Mouse (Mus musculus) CH12.LX (cell line): Measurements from ENCODE around the gene A530084C06Rik. TPM values are rescaled to one million over a fixed set of nuclear protein-coding genes. Genes with fewer than 3 reads are reported as not detected.

Experiments used
- DNase-seq: peaks from one replicate; pipeline ENCODE4 v3.0.0-alpha.2; 2013; ENCODE audit errors: extremely low read depth
- H3K27ac ChIP-seq: 2 replicates; pipeline ENCODE4 v1.5.1; 2012; ENCODE audit warnings: low read depth, mild to moderate bottlenecking, control low read depth, moderate library complexity; ENCODE audit not compliant: insufficient read depth
- H3K27me3 ChIP-seq: replicated peaks from 2 replicates; pipeline ENCODE3; 2012; ENCODE audit warnings: inconsistent platforms
- H3K36me3 ChIP-seq, 2 experiments: replicated peaks in 1 of 2; 2 replicates each; pipeline versions ENCODE3 to v1.6.1; 2012; ENCODE audit warnings: inconsistent platforms in 1 of 2, low read length in 1 of 2, mild to moderate bottlenecking in 1 of 2, mixed read lengths in 1 of 2, moderate library complexity in 1 of 2; ENCODE audit not compliant: control insufficient read depth in 1 of 2, insufficient read depth in 1 of 2
- H3K4me1 ChIP-seq, 2 experiments: 2 replicates each; pipeline ENCODE4 v1.6.1; 2012; ENCODE audit warnings: inconsistent platforms in 1 of 2, moderate library complexity in 1 of 2; ENCODE audit not compliant: insufficient read depth in 2 of 2, control insufficient read depth in 1 of 2
- H3K4me2 ChIP-seq: 2 replicates; pipeline ENCODE4 v1.6.1; 2012; ENCODE audit warnings: low read depth, mild to moderate bottlenecking, control low read depth; ENCODE audit not compliant: poor library complexity, insufficient read depth, severe bottlenecking
- H3K4me3 ChIP-seq, 3 experiments: fragments of 150-350 bp in 1 of 3; sonication (generic) in 1 of 3; replicated peaks in 1 of 3; 2 replicates each; pipeline versions ENCODE3 to v1.5.1; 2011 to 2012; ENCODE audit warnings: low read depth in 2 of 3, low read length in 2 of 3, mild to moderate bottlenecking in 2 of 3, moderate library complexity in 2 of 3, control low read depth in 1 of 3, improper control_type of control experiment in 1 of 3, inconsistent platforms in 1 of 3, mixed read lengths in 1 of 3; ENCODE audit not compliant: poor library complexity in 1 of 3
- H3K79me2 ChIP-seq: replicated peaks from 2 replicates; pipeline ENCODE4 v1.6.1; 2012; ENCODE audit warnings: mild to moderate bottlenecking, moderate library complexity; ENCODE audit not compliant: control insufficient read depth, poor library complexity, insufficient read depth, severe bottlenecking; ENCODE audit errors: extremely low read depth
- H3K9ac ChIP-seq: 2 replicates; pipeline ENCODE4 v1.6.1; 2012; ENCODE audit warnings: low read depth, mild to moderate bottlenecking, control low read depth, moderate library complexity; ENCODE audit not compliant: insufficient read depth
- H3K9me3 ChIP-seq: replicated peaks from 2 replicates; pipeline ENCODE3; 2012; ENCODE audit warnings: low read length, inconsistent platforms, mixed read lengths
- CHD1 ChIP-seq: IDR thresholded peaks from 2 replicates; pipeline ENCODE4 v1.6.1; 2012; ENCODE audit warnings: low read depth, low read length, improper control_type of control experiment, inconsistent platforms
- CHD2 ChIP-seq: IDR thresholded peaks from 2 replicates; pipeline ENCODE4 v1.6.1; 2011; ENCODE audit warnings: low read length, improper control_type of control experiment
- CTCF ChIP-seq, 2 experiments: IDR thresholded peaks in 1 of 2; conservative IDR thresholded peaks in 1 of 2; 2 replicates each; pipeline ENCODE4 v1.5.1; 2011 to 2012; ENCODE audit warnings: low read depth in 2 of 2, low read length in 2 of 2, improper control_type of control experiment in 1 of 2, inconsistent platforms in 1 of 2, mild to moderate bottlenecking in 1 of 2, moderate library complexity in 1 of 2
- EP300 ChIP-seq: IDR thresholded peaks from 2 replicates; pipeline ENCODE4 v1.6.1; 2011; ENCODE audit warnings: low read length, improper control_type of control experiment
- ETS1 ChIP-seq: conservative IDR thresholded peaks from 2 replicates; pipeline ENCODE4 v1.6.1; 2012; ENCODE audit warnings: low read depth, mild to moderate bottlenecking, inconsistent platforms, low read length, improper control_type of control experiment, moderate library complexity
- JUN ChIP-seq: IDR thresholded peaks from 2 replicates; pipeline ENCODE4 v1.6.1; 2011; ENCODE audit warnings: low read depth, mild to moderate bottlenecking, low read length, improper control_type of control experiment, moderate library complexity; ENCODE audit not compliant: insufficient read depth
- MAX ChIP-seq: IDR thresholded peaks from 2 replicates; pipeline ENCODE4 v1.6.1; 2011; ENCODE audit warnings: low read length, improper control_type of control experiment
- MAZ ChIP-seq: IDR thresholded peaks from 2 replicates; pipeline ENCODE4 v1.6.1; 2012; ENCODE audit warnings: low read depth, mild to moderate bottlenecking, inconsistent platforms, low read length, improper control_type of control experiment, moderate library complexity
- MXI1 ChIP-seq: IDR thresholded peaks from 2 replicates; pipeline ENCODE4 v1.6.1; 2011; ENCODE audit warnings: mild to moderate bottlenecking, low read depth, low read length, improper control_type of control experiment
- NELFE ChIP-seq: IDR thresholded peaks from 2 replicates; pipeline ENCODE4 v1.6.1; 2011; ENCODE audit warnings: low read depth, low read length, improper control_type of control experiment
- NRF1 ChIP-seq: IDR thresholded peaks from 2 replicates; pipeline ENCODE4 v1.6.1; 2014; ENCODE audit warnings: low read depth, mild to moderate bottlenecking, inconsistent platforms, low read length, improper control_type of control experiment, moderate library complexity
- RCOR1 ChIP-seq: conservative IDR thresholded peaks from 2 replicates; pipeline ENCODE4 v1.6.1; 2012; ENCODE audit warnings: low read depth, mild to moderate bottlenecking, inconsistent platforms, low read length, improper control_type of control experiment
- SIN3A ChIP-seq: IDR thresholded peaks from 2 replicates; pipeline ENCODE4 v1.6.1; 2012; ENCODE audit warnings: low read length, improper control_type of control experiment, inconsistent platforms
- SMC3 ChIP-seq: IDR thresholded peaks from 2 replicates; pipeline ENCODE4 v1.6.1; 2011; ENCODE audit warnings: low read depth, low read length, improper control_type of control experiment
- TBP ChIP-seq: conservative IDR thresholded peaks from 2 replicates; pipeline ENCODE4 v1.6.1; 2011; ENCODE audit warnings: low read depth, low read length, improper control_type of control experiment
- UBTF ChIP-seq: IDR thresholded peaks from 2 replicates; pipeline ENCODE4 v1.6.1; 2012; ENCODE audit warnings: low read depth, mild to moderate bottlenecking, inconsistent platforms, low read length, improper control_type of control experiment, moderate library complexity
- USF1 ChIP-seq: IDR thresholded peaks from 2 replicates; pipeline ENCODE4 v1.6.1; 2014; ENCODE audit warnings: low read depth, mild to moderate bottlenecking, inconsistent platforms, low read length, improper control_type of control experiment
- ZC3H11A ChIP-seq: IDR thresholded peaks from 2 replicates; pipeline ENCODE4 v1.6.1; 2012; ENCODE audit warnings: low read depth, mild to moderate bottlenecking, inconsistent platforms, low read length, improper control_type of control experiment
- ZKSCAN1 ChIP-seq: IDR thresholded peaks from 2 replicates; pipeline ENCODE4 v1.6.1; 2012; ENCODE audit warnings: low read depth, inconsistent platforms, low read length, improper control_type of control experiment, borderline replicate concordance
- ZMIZ1 ChIP-seq: IDR thresholded peaks from 2 replicates; pipeline ENCODE4 v1.6.1; 2012; ENCODE audit warnings: low read depth, mild to moderate bottlenecking, inconsistent platforms, low read length, improper control_type of control experiment
- ZNF384 ChIP-seq: IDR thresholded peaks from 2 replicates; pipeline ENCODE4 v1.6.1; 2012; ENCODE audit warnings: low read depth, low read length, improper control_type of control experiment, inconsistent platforms
- dilution Hi-C: fragments of 300-500 bp; cut with MboI; formaldehyde crosslinking; loops from 2 replicates; pipeline ENCODE4 v1.14.3; 2020; ENCODE audit warnings: low sequenced_read_pairs; ENCODE audit not compliant: extremely low pct_unique_long_range_greater_than_20kb, extremely low pct_ligation_motif_present
- in situ Hi-C: fragments of 300-500 bp; cut with MboI; formaldehyde crosslinking; loops from 3 replicates; pipeline ENCODE4 v1.14.3; 2019; ENCODE audit warnings: low sequenced_read_pairs, low pct_ligation_motif_present, low pct_unique_long_range_greater_than_20kb, mixed read lengths
- polyA plus RNA-seq: library from polyadenylated mRNA; unstranded; fragments of >175 nt; gene quantifications from 2 replicates; pipeline ENCODE4 v1.2.1, GENCODE M21; 2012; ENCODE audit warnings: low read depth; ENCODE audit not compliant: insufficient read length
- total RNA-seq, 2 experiments: library from RNA; depleted of rRNA; stranded (reverse); fragments of 300-350 nt in 1 of 2; fragments of >200 nt in 1 of 2; gene quantifications; 2 replicates each; pipeline ENCODE4 v1.2.3; 2012 to 2014

A530084C06Rik gene
- total and polyA plus RNA-seq, 3 experiments: not detected

GRCm38 (mm10) chr13:31555834-31556233 lies 3.3 kb downstream of the A530084C06Rik start, which contains the start of gene Foxq1:
TSS of gene Foxq1 (plus strand) at chr13:31556134.
- in situ Hi-C loops: no loop called here
- H3K36me3 ChIP-seq: no peaks in the 10 kb centered on the region
- no peak for DNase-seq
- no peak within 1 kb of the TSS for H3K27ac ChIP-seq
- no peak within 1 kb of the TSS for H3K4me2 ChIP-seq
- TF ChIP-seq CHD2: no peak
- no peak for TF ChIP-seq ZNF384
- no peak for TF ChIP-seq SIN3A
- dilution Hi-C loops: no loop called here
- no peaks in the 10 kb centered on the region for H3K79me2 ChIP-seq
- H3K9ac ChIP-seq: no peak within 1 kb of the TSS
- peaks cover 21% of the 10 kb centered on the region for H3K9me3 ChIP-seq
- H3K4me1 ChIP-seq: no peaks in the 10 kb centered on the region; a peak in 1 of 4 replicates
- no peak within 1 kb of the TSS for H3K4me3 ChIP-seq
- no peaks in the 10 kb centered on the region for H3K27me3 ChIP-seq

- Histone ChIP-seq H3K9ac (no peak overlapping the region), H3K4me1 (no peaks in the 10 kb centered on the region), H3K4me2 (no peak overlapping the region), H3K27me3 (no peaks in the 10 kb centered on the region), H3K27ac (no peak overlapping the region), H3K9me3 (no peaks in the 10 kb centered on the region), H3K79me2 (no peaks in the 10 kb centered on the region), H3K4me3 (no peak overlapping the region), H3K36me3 (no peaks in the 10 kb centered on the region)
- in situ Hi-C loops (no loop called here), dilution Hi-C loops (no loop called here)
- TF ChIP-seq NRF1 (no peak), ETS1 (no peak), ZKSCAN1 (no peak), MAX (no peak), SMC3 (no peak), TBP (no peak), MAZ (no peak), MXI1 (no peak), JUN (no peak), SIN3A (no peak), ZC3H11A (no peak), CTCF (conservative IDR thresholded peaks at IDR 0.05 in 1 of 2, IDR thresholded peaks at IDR 0.05 in 1 of 2; ENCODE audit: low read depth in 2 of 2, low read length in 2 of 2) (no peak), USF1 (no peak), RCOR1 (no peak), ZMIZ1 (no peak), ZNF384 (no peak), CHD1 (no peak), NELFE (no peak), EP300 (no peak), UBTF (no peak)
- no peak for DNase-seq
Observed at GRCm38 (mm10) chr13:31547610-31548009, 11.5 kb downstream of the A530084C06Rik start.
